Mouse (Mus musculus): ENCODE measurements around the gene Ptprcap.
"Not testable (repeated sequence)": the region's sequence is repeated elsewhere in the genome, so short reads cannot be mapped to it uniquely, and the experiment has no call there.

Gene Ptprcap

GRCm38 (mm10) chr19:4153232-4153654, at the start of gene Ptprcap:
Ptprcap (plus strand) TSS chr19:4153604.
- DNase-seq = no peak

- DNase-seq = no peak
Measured at GRCm38 (mm10) chr19:4103792-4104191, 49.6 kb upstream of the Ptprcap start.

- DNase-seq = no peak
Measured at GRCm38 (mm10) chr19:4104675-4105194, 48.7 kb upstream of the Ptprcap start.

- peak; percentile 24 for DNase-seq
Measured at GRCm38 (mm10) chr19:4106654-4107053, 46.8 kb upstream of the Ptprcap start.

- no peak for DNase-seq
Measured at GRCm38 (mm10) chr19:4108535-4108934, 44.9 kb upstream of the Ptprcap start.

GRCm38 (mm10) chr19:4112063-4112960, 41.1 kb upstream of the Ptprcap start:
- no peak for DNase-seq

GRCm38 (mm10) chr19:4113186-4113805, 40.1 kb upstream of the Ptprcap start:
- DNase-seq = peak; percentile 87

GRCm38 (mm10) chr19:4113806-4114230, 39.6 kb upstream of the Ptprcap start:
- peak; percentile 55 for DNase-seq

- no peak for DNase-seq
Measured at GRCm38 (mm10) chr19:4114551-4114950, 38.9 kb upstream of the Ptprcap start.

- no peak for DNase-seq
Measured at GRCm38 (mm10) chr19:4115144-4115543, 38.3 kb upstream of the Ptprcap start.

- no peak for DNase-seq
Measured at GRCm38 (mm10) chr19:4115816-4116215, 37.6 kb upstream of the Ptprcap start.

GRCm38 (mm10) chr19:4117006-4117405, 36.4 kb upstream of the Ptprcap start:
- peak; percentile 15 for DNase-seq

- no peak for DNase-seq
Measured at GRCm38 (mm10) chr19:4118350-4118749, 35.1 kb upstream of the Ptprcap start.

GRCm38 (mm10) chr19:4119716-4120487, 33.5 kb upstream of the Ptprcap start:
- DNase-seq = no peak

GRCm38 (mm10) chr19:4120496-4120895, 32.9 kb upstream of the Ptprcap start:
- DNase-seq = no peak

GRCm38 (mm10) chr19:4121097-4121805, 32.2 kb upstream of the Ptprcap start:
- DNase-seq = peak; percentile 99

GRCm38 (mm10) chr19:4121896-4122295, 31.5 kb upstream of the Ptprcap start:
- not testable (repeated sequence) for DNase-seq

- no peak for DNase-seq
Measured at GRCm38 (mm10) chr19:4122411-4123370, 30.7 kb upstream of the Ptprcap start.

GRCm38 (mm10) chr19:4124432-4124831, 29.0 kb upstream of the Ptprcap start:
- no peak for DNase-seq

- DNase-seq = not testable (repeated sequence)
Measured at GRCm38 (mm10) chr19:4125268-4125667, 28.1 kb upstream of the Ptprcap start.

Measured in kidney, postnatal 14 days (tissue).